Mouse (Mus musculus): ENCODE data around the gene Tmem45a.

The Tmem45a gene

GRCm38 (mm10) chr16:56795481-56796139, 90.4 kb downstream of the Tmem45a start, which contains the start of gene Adgrg7:
Adgrg7 (minus strand) TSS chr16:56795855.
- CTCF ChIA-PET: no interaction called here

GRCm38 (mm10) chr16:56794383-56795144, 91.4 kb downstream of the Tmem45a start:
- CTCF ChIA-PET: no interaction called here

- CTCF ChIA-PET: no interaction called here
These were observed 92.2 kb downstream of the Tmem45a start for GRCm38 (mm10) chr16:56793778-56794177.

- CTCF ChIA-PET: no interaction called here
These were observed 100.0 kb downstream of the Tmem45a start for GRCm38 (mm10) chr16:56785943-56786342.

GRCm38 (mm10) chr16:56771163-56772105, 114.5 kb downstream of the Tmem45a start:
- CTCF ChIA-PET: interaction anchor here (0.6 kb wide), 1 partner anchor 364 kb away, joined by 4 read pairs; no protein-coding TSS in a partner anchor
